Mouse (Mus musculus): ENCODE measurements around the gene Rimbp2. TPM values are rescaled to one million over a fixed set of nuclear protein-coding genes. Genes with fewer than 3 reads are reported as not detected.

The Rimbp2 gene
- polyA plus RNA-seq, 1 experiment from 2014 or later, result 0.72 TPM

DNA sequence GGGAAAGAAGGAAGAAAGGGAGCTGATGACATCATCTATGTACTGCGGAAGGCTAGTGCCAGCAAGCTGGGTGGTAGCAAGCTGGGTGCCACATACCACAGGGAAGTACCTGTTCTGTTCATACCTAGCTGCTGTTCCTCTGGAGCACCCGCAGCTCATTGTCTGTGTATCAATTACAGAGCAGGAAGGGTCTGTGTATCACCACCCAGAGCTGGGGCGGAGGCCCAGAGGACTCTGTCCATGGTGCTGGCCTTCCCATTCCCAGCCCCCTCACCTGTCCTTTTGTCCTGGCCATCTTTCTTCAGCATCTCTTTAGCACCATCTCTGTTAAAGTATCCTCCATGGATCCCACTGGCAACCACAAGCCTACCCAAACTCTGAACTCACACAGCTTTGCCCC is 74.2 kb downstream of the Rimbp2 start:
- Histone ChIP-seq H3K4me1 (replicated peaks; ENCODE audit: control insufficient read depth, insufficient read depth, low read length) (no peaks in the 10 kb centered on the region), H3K27me3 (replicated peaks; ENCODE audit: control insufficient read depth, insufficient read depth, low read length) (peaks cover 3% of the 10 kb centered on the region; the same call in 1 of the 2 replicates), H3K9ac (ENCODE audit: low read length) (no peak overlapping the region), H3K9me3 (ENCODE audit: control insufficient read depth, low read length) (no peaks in the 10 kb centered on the region), H3K4me2 (ENCODE audit: low read length) (no peak overlapping the region), H3K4me3 (ENCODE audit: low read depth, low read length) (no peak overlapping the region), H3K36me3 (ENCODE audit: control insufficient read depth, insufficient read depth, low read length) (no peaks in the 10 kb centered on the region), H3K27ac (ENCODE audit: low read depth) (no peak overlapping the region)
- no peak for ATAC-seq (replicated peaks; ENCODE audit: low FRiP score, low TSS enrichment, low read depth)
- DNase-seq (ENCODE audit: low spot score), result peak; percentile 70
- 25% methylated on average over 3 of the region's 3 CpGs for WGBS

DNA sequence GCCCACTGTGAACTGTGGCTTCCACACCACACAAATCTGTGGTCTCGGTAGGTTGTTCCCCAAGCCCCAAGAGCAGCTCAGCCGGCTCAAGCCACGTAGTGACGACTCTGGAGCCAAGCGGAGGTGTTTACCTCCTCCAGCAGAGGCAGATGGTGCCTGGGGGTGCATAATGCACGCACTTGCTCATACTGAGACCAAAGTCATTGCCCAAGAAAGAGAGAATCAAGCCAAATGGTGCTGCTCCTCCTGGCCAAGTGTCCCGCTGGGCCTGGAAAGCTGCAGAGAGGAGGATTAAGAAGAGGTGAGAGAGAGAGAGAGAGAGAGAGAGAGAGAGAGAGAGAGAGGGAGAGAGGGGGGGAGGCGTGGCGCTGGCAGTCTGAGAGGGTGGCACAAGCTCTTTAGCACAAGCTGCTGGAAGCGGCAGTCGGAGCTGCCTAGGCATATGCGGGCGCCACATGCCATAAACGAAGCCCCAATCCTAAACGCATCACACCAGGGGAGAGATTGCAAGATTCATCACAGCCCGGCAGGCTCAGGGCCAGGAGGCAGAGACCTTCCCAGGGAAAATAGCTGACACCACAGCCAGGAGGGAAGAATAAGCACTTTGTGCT is 75.8 kb downstream of the Rimbp2 start:
- no peak overlapping the region for H3K4me3 ChIP-seq (ENCODE audit: low read depth, low read length)
- H3K36me3 ChIP-seq (ENCODE audit: control insufficient read depth, insufficient read depth, low read length), result no peaks in the 10 kb centered on the region
- no peaks in the 10 kb centered on the region for H3K9me3 ChIP-seq (ENCODE audit: control insufficient read depth, low read length)
- no peak overlapping the region for H3K27ac ChIP-seq (ENCODE audit: low read depth)
- ATAC-seq (replicated peaks; ENCODE audit: low FRiP score, low TSS enrichment, low read depth) (no peak), DNase-seq (ENCODE audit: low spot score) (no peak)
- H3K4me1 ChIP-seq (replicated peaks; ENCODE audit: control insufficient read depth, insufficient read depth, low read length), result no peaks in the 10 kb centered on the region
- WGBS, result 18% methylated on average over 16 of the region's 16 CpGs
- H3K27me3 ChIP-seq (replicated peaks; ENCODE audit: control insufficient read depth, insufficient read depth, low read length), result peaks cover 3% of the 10 kb centered on the region; the same call in 1 of the 2 replicates
- no peak overlapping the region for H3K9ac ChIP-seq (ENCODE audit: low read length)
- no peak overlapping the region for H3K4me2 ChIP-seq (ENCODE audit: low read length)

DNA sequence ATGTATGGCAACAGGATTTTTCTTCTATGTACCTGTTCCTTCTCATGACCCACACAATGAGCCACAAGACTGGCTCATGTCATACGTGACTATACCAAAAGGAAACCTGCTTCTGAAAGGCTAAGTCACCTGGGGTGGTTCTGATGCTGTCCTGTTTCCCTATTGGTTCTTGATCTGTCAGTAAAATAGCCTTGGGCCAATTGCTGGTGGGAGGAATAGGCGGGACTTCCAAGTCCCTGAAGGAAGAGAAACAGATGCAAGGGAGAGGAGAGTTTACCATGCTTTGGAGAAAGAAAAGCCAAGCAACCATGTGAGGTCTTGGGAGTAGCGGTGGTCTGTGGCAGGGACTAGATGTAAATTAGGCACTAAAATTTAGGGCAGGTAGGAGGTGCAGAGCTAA is 81.6 kb downstream of the Rimbp2 start:
- H3K4me1 ChIP-seq (replicated peaks; ENCODE audit: control insufficient read depth, insufficient read depth, low read length), result no peaks in the 10 kb centered on the region
- H3K36me3 ChIP-seq (ENCODE audit: control insufficient read depth, insufficient read depth, low read length), result no peaks in the 10 kb centered on the region
- WGBS, result 63% methylated on average over 3 of the region's 3 CpGs
- H3K9me3 ChIP-seq (ENCODE audit: control insufficient read depth, low read length), result no peaks in the 10 kb centered on the region
- H3K4me2 ChIP-seq (ENCODE audit: low read length), result no peak overlapping the region
- H3K27me3 ChIP-seq (replicated peaks; ENCODE audit: control insufficient read depth, insufficient read depth, low read length), result no peaks in the 10 kb centered on the region
- no peak overlapping the region for H3K4me3 ChIP-seq (ENCODE audit: low read depth, low read length)
- no peak overlapping the region for H3K9ac ChIP-seq (ENCODE audit: low read length)
- DNase-seq (ENCODE audit: low spot score), result no peak
- H3K27ac ChIP-seq (ENCODE audit: low read depth), result no peak overlapping the region
- ATAC-seq (replicated peaks; ENCODE audit: low FRiP score, low TSS enrichment, low read depth), result no peak

DNA sequence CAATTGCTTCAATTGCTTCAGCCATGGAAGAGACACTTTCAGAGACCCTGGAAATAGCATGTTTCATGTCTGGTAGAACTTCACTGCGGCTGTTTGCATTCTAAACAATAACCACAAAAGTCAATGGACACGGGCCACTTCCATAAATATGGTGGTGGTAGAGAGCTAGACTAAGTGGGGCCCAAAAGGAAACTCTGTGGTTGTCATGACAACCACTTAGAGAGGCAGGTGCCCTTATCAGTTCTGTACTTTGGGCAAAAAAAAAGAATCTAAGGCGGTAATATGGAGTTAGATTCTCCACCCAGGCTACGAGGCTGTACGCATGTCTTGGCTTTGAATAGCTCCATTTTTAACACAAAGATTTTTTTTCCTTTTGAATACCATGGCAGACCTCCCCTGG is 86.5 kb downstream of the Rimbp2 start:
- WGBS, result 66% methylated on average over 5 of the region's 5 CpGs
- Histone ChIP-seq H3K27ac (ENCODE audit: low read depth) (no peak overlapping the region), H3K4me3 (ENCODE audit: low read depth, low read length) (no peak overlapping the region), H3K9ac (ENCODE audit: low read length) (no peak overlapping the region), H3K9me3 (ENCODE audit: control insufficient read depth, low read length) (no peaks in the 10 kb centered on the region), H3K27me3 (replicated peaks; ENCODE audit: control insufficient read depth, insufficient read depth, low read length) (no peaks in the 10 kb centered on the region), H3K4me1 (replicated peaks; ENCODE audit: control insufficient read depth, insufficient read depth, low read length) (no peaks in the 10 kb centered on the region; the same call in 1 of the 2 replicates), H3K36me3 (ENCODE audit: control insufficient read depth, insufficient read depth, low read length) (no peaks in the 10 kb centered on the region), H3K4me2 (ENCODE audit: low read length) (no peak overlapping the region)
- no peak for DNase-seq (ENCODE audit: low spot score)
- ATAC-seq (replicated peaks; ENCODE audit: low FRiP score, low TSS enrichment, low read depth), result no peak; the same call in 1 of the 2 replicates

DNA sequence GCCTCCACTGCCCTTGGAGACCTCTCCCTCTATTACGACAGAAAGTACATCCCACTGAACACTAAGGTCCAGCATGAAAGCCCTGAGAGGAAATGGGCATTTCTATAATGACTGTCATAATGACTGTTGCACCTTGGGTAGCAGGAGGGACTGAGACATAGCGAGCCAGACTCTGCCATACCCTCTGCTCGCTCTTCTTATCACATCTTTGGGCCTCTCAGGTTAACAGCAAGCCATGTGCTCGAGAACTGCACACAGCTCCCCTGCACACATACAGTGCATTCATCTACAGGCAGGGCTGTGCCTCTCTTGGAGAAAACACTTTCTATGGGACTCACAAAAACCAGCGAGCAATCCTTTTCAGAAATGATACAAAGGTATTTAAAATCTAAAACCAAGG is 87.0 kb downstream of the Rimbp2 start:
- ATAC-seq (replicated peaks; ENCODE audit: low FRiP score, low TSS enrichment, low read depth), result no peak

DNA sequence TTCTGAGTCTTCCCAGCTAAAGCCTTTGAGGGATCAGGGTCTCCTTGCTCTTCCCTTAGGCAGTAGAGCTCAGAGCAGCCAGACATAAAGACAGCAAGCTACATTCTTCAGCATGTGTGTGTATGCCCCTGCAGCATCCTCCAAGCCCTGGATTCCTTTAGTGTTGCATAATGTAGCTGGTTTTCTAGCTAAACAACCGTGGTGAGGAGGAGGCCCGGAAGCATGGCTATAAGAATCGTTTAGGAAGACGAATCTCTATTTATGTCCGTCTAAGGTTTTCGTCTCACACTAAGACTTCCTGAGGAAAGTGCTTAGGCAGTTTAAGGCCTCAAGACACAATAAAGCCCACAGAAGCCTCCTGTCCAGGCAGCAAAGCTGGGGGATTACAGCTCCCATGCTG is 89.8 kb downstream of the Rimbp2 start:
- Histone ChIP-seq H3K27me3 (replicated peaks; ENCODE audit: control insufficient read depth, insufficient read depth, low read length) (no peaks in the 10 kb centered on the region), H3K4me3 (ENCODE audit: low read depth, low read length) (no peak overlapping the region), H3K27ac (ENCODE audit: low read depth) (no peak overlapping the region), H3K4me1 (replicated peaks; ENCODE audit: control insufficient read depth, insufficient read depth, low read length) (no peaks in the 10 kb centered on the region; the same call in 1 of the 2 replicates), H3K36me3 (ENCODE audit: control insufficient read depth, insufficient read depth, low read length) (no peaks in the 10 kb centered on the region), H3K4me2 (ENCODE audit: low read length) (no peak overlapping the region), H3K9ac (ENCODE audit: low read length) (no peak overlapping the region), H3K9me3 (ENCODE audit: control insufficient read depth, low read length) (no peaks in the 10 kb centered on the region)
- DNase-seq (ENCODE audit: low spot score) (no peak), ATAC-seq (replicated peaks; ENCODE audit: low FRiP score, low TSS enrichment, low read depth) (no peak)
- 28% methylated on average over 6 of the region's 6 CpGs for WGBS

More for the DNA sequence above, 87.0 kb downstream of the Rimbp2 start:
- Histone ChIP-seq H3K4me3 (ENCODE audit: low read depth, low read length) (no peak overlapping the region), H3K27me3 (replicated peaks; ENCODE audit: control insufficient read depth, insufficient read depth, low read length) (no peaks in the 10 kb centered on the region), H3K27ac (ENCODE audit: low read depth) (no peak overlapping the region), H3K36me3 (ENCODE audit: control insufficient read depth, insufficient read depth, low read length) (no peaks in the 10 kb centered on the region), H3K4me2 (ENCODE audit: low read length) (no peak overlapping the region), H3K4me1 (replicated peaks; ENCODE audit: control insufficient read depth, insufficient read depth, low read length) (no peaks in the 10 kb centered on the region; the same call in 1 of the 2 replicates), H3K9me3 (ENCODE audit: control insufficient read depth, low read length) (no peaks in the 10 kb centered on the region), H3K9ac (ENCODE audit: low read length) (no peak overlapping the region)
- 59% methylated on average over 5 of the region's 5 CpGs for WGBS
- DNase-seq (ENCODE audit: low spot score), result no peak

DNA sequence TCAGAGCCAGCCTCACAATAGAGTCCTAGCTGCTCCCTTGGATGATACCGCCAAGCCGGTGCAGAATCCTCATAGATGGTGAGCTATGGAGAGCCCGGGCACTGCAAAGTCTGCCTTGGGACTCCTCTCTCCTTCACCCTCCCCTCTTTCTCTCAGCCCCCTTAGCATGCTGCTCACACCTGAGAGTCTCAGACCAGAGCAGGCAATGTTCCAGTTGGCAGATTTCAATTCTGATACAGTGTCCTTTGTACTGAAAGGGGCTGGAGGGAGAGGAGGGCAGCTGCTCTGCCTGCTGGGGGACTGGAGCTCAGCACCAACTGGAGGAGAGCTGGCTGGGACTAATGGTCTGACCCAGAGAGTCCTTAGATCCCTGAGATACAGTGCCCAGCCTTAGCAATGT is 92.4 kb downstream of the Rimbp2 start:
- no peak for ATAC-seq (replicated peaks; ENCODE audit: low FRiP score, low TSS enrichment, low read depth)
- H3K27me3 ChIP-seq (replicated peaks; ENCODE audit: control insufficient read depth, insufficient read depth, low read length), result no peaks in the 10 kb centered on the region
- no peaks in the 10 kb centered on the region; the same call in 1 of the 2 replicates for H3K4me1 ChIP-seq (replicated peaks; ENCODE audit: control insufficient read depth, insufficient read depth, low read length)
- H3K27ac ChIP-seq (ENCODE audit: low read depth), result no peak overlapping the region
- H3K9ac ChIP-seq (ENCODE audit: low read length), result no peak overlapping the region
- 93% methylated on average over 3 of the region's 3 CpGs for WGBS
- no peak overlapping the region for H3K4me3 ChIP-seq (ENCODE audit: low read depth, low read length)
- no peak overlapping the region for H3K4me2 ChIP-seq (ENCODE audit: low read length)
- DNase-seq (ENCODE audit: low spot score), result no peak
- H3K36me3 ChIP-seq (ENCODE audit: control insufficient read depth, insufficient read depth, low read length), result no peaks in the 10 kb centered on the region
- H3K9me3 ChIP-seq (ENCODE audit: control insufficient read depth, low read length), result no peaks in the 10 kb centered on the region

DNA sequence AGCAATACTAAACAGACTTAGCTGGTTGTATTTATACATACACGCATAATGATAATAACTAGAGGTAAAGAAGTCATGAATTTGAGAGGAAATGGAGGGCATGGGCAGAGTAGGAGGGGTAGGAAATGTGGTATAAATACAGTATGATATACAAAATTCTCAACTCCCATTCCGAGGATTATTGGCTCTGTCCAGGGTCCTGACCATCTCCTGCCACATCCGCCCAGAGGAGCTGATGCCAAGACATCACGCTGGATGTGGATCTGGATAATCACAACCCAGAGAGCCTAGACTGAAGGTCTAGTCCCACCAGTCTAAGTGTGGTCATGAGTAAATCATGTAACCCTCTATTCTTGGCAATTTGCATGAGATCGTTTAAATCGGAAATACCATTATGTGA is 100.5 kb downstream of the Rimbp2 start:
- Histone ChIP-seq H3K27me3 (replicated peaks; ENCODE audit: control insufficient read depth, insufficient read depth, low read length) (no peaks in the 10 kb centered on the region), H3K4me1 (replicated peaks; ENCODE audit: control insufficient read depth, insufficient read depth, low read length) (no peaks in the 10 kb centered on the region), H3K36me3 (ENCODE audit: control insufficient read depth, insufficient read depth, low read length) (no peaks in the 10 kb centered on the region), H3K27ac (ENCODE audit: low read depth) (no peak overlapping the region), H3K4me3 (ENCODE audit: low read depth, low read length) (no peak overlapping the region), H3K9me3 (ENCODE audit: control insufficient read depth, low read length) (no peaks in the 10 kb centered on the region), H3K4me2 (ENCODE audit: low read length) (no peak overlapping the region), H3K9ac (ENCODE audit: low read length) (no peak overlapping the region)
- ATAC-seq (replicated peaks; ENCODE audit: low FRiP score, low TSS enrichment, low read depth) (no peak), DNase-seq (ENCODE audit: low spot score) (peak; percentile 75)
- 51% methylated on average over 6 of the region's 6 CpGs for WGBS

DNA sequence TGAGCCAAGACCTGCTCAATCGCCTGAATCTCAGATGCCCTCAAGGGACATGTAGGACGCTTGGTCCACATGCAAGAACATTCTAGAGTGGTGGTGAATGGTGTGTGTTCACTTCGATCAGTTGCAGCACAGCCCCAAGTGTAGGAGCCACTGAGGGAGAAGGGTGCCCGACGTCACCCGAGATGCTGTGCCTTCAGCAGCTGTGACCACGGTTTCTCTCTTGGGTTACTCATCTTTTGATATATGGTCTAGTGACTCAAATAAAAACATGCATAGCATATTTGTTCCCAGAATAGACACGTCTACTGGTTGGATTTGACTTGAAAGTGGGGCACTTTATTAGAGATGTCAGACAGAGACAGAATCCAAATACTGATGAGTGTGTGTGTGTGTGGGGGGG is 105.5 kb downstream of the Rimbp2 start:
- H3K4me1 ChIP-seq (replicated peaks; ENCODE audit: control insufficient read depth, insufficient read depth, low read length), result no peaks in the 10 kb centered on the region
- H3K27ac ChIP-seq (ENCODE audit: low read depth), result no peak overlapping the region
- no peaks in the 10 kb centered on the region for H3K36me3 ChIP-seq (ENCODE audit: control insufficient read depth, insufficient read depth, low read length)
- DNase-seq (ENCODE audit: low spot score) (no peak), ATAC-seq (replicated peaks; ENCODE audit: low FRiP score, low TSS enrichment, low read depth) (no peak)
- 80% methylated on average over 8 of the region's 8 CpGs for WGBS
- no peaks in the 10 kb centered on the region for H3K27me3 ChIP-seq (replicated peaks; ENCODE audit: control insufficient read depth, insufficient read depth, low read length)
- H3K9me3 ChIP-seq (ENCODE audit: control insufficient read depth, low read length), result no peaks in the 10 kb centered on the region
- no peak overlapping the region for H3K4me2 ChIP-seq (ENCODE audit: low read length)
- no peak overlapping the region for H3K4me3 ChIP-seq (ENCODE audit: low read depth, low read length)
- H3K9ac ChIP-seq (ENCODE audit: low read length), result no peak overlapping the region
